Mouse (Mus musculus) lung, embryonic 16.5 days (tissue): Measurements from ENCODE around the gene Gale. TPM values are rescaled to one million over a fixed set of nuclear protein-coding genes. Genes with fewer than 3 reads are reported as not detected.

ENCODE experiments used
- ATAC-seq: fragments of 200-750 bp; cut with Nextera tagmentation; 2 replicates; pipeline ENCODE4 v1.8.0; 2017; ENCODE audit warnings: low read depth, mild to moderate bottlenecking, moderate library complexity
- H3K27ac ChIP-seq: fragments of 300-500 bp; sonication (generic); 2 replicates; pipeline ENCODE4 v1.5.1; 2014; ENCODE audit warnings: mild to moderate bottlenecking, control low read depth, low read length
- H3K27me3 ChIP-seq: fragments of 300-500 bp; sonication (generic); 2 replicates; pipeline ENCODE4 v1.6.1; 2014; ENCODE audit warnings: low read depth, low read length, mixed read lengths; ENCODE audit not compliant: control insufficient read depth, insufficient read depth
- H3K36me3 ChIP-seq: fragments of 300-500 bp; sonication (generic); 2 replicates; pipeline ENCODE4 v1.6.1; 2014; ENCODE audit warnings: low read length; ENCODE audit not compliant: control insufficient read depth, insufficient read depth
- H3K4me1 ChIP-seq: fragments of 300-500 bp; sonication (generic); replicated peaks from 2 replicates; pipeline ENCODE4 v1.6.1; 2014; ENCODE audit warnings: low read length, mixed read lengths; ENCODE audit not compliant: control insufficient read depth, insufficient read depth
- H3K4me2 ChIP-seq: fragments of 300-500 bp; sonication (generic); 2 replicates; pipeline ENCODE4 v1.6.1; 2014; ENCODE audit warnings: low read depth, low read length, control low read depth
- H3K4me3 ChIP-seq: fragments of 300-500 bp; sonication (generic); 2 replicates; pipeline ENCODE4 v1.5.1; 2014; ENCODE audit warnings: mild to moderate bottlenecking, low read length, control low read depth
- H3K9ac ChIP-seq: fragments of 300-500 bp; sonication (generic); 2 replicates; pipeline ENCODE4 v1.6.1; 2014; ENCODE audit warnings: low read length, control low read depth
- H3K9me3 ChIP-seq: fragments of 300-500 bp; sonication (generic); 2 replicates; pipeline ENCODE4 v1.6.1; 2016; ENCODE audit warnings: low read length; ENCODE audit not compliant: control insufficient read depth
- WGBS: fragments of 180-500 bp; shearing (Covaris S2); extraction: QIAGEN DNeasy Blood & Tissue Kit; methylation state at CpG from one replicate; pipeline ENCODE4 v1.1.7; 2014; 5-methylcytosine and 5-hydroxymethylcytosine counted together
- polyA plus RNA-seq: library from polyadenylated mRNA; unstranded; fragments of >200 nt; fragmentation: Nextera tagmentation; extraction: Ambion mirVana; gene quantifications from 2 replicates; pipeline ENCODE4 v1.2.1, GENCODE M21; 2015

Gale gene
- polyA plus RNA-seq, 1 experiment from 2014 or later: 41.7 TPM

DNA sequence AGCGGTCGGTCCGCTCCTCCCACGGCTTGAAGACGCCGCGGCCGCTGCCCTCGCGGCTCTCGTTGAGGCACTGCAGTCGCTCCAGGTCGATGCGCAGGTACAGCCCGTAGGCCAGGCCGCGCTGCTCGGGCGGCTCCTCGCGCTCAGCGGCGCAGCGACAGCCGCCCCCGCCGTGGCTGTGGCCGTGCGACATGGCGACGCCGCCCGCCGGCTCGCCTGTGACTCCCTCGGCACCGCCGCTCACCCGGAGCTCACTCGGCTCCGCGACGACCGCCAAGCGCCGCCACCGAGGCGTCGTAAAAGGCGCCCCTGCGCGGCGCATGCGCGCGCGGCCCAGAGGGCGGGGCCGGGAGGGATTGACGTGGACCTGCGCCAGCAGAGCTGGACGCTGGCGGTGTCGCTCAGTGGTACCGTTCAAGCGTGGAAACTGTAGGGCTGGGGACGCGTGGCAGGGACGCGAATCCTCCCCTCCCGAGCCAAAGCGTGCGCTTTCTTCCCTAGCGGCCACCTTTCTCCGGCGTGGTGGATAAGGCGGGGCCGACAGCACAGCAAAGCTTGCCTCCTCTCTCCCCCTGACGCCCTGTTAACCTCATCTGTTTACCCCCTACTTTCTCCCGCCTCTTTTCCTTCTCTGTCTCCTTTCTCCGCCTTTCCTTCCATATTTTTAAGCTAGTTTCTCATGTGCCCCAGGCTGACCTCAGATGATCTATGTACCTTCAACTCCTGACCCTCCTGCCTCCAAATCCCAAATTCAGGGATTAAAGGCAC is 23.6 kb downstream of the Gale start, which contains the start of gene Pithd1:
Pithd1 (minus strand) TSS at position 322 of the 768 bp plus-strand sequence.
- peak within 1 kb of the TSS; percentile 89 for H3K4me2 ChIP-seq
- no peaks in the 10 kb centered on the region for H3K9me3 ChIP-seq
- H3K27me3 ChIP-seq: no peaks in the 10 kb centered on the region
- H3K27ac ChIP-seq: peak within 1 kb of the TSS; percentile 82
- H3K9ac ChIP-seq: peak within 1 kb of the TSS; percentile 97
- peak; percentile 95 for ATAC-seq
- WGBS: under 1% methylated on average over 67 of the region's 81 CpGs
- peaks cover 9% of the 10 kb centered on the region for H3K4me1 ChIP-seq
- H3K36me3 ChIP-seq: peaks cover 7% of the 10 kb centered on the region
- H3K4me3 ChIP-seq: peak within 1 kb of the TSS; percentile 96

DNA sequence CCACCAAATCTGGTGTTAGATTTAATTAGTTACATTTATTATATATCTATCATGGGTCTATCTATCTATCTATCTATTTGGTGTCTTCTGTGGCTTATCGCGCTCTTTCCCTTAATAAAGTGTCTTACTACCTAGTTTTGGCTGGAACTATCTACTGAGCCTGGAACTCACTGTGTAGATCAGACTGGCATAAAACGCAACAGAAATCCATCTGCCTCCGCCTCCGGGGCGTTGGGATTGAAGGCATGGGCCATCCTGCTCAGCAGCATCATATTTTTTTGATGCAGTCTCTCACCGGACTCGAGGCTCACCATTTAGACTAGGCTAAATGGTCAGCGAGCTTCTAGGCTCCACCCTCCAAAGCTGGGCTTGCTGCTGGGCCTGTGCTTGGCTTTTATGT is 24.2 kb downstream of the Gale start:
- 63% methylated on average over 9 of the region's 9 CpGs for WGBS
- no peaks in the 10 kb centered on the region for H3K9me3 ChIP-seq
- H3K9ac ChIP-seq: peak overlapping the region; percentile 97
- ATAC-seq: no peak
- peaks cover 7% of the 10 kb centered on the region for H3K36me3 ChIP-seq
- H3K27me3 ChIP-seq: no peaks in the 10 kb centered on the region
- peak overlapping the region; percentile 81; the same call in 1 of the 2 replicates for H3K27ac ChIP-seq
- peak overlapping the region; percentile 96 for H3K4me3 ChIP-seq
- peak overlapping the region; percentile 89 for H3K4me2 ChIP-seq
- H3K4me1 ChIP-seq: peaks cover 9% of the 10 kb centered on the region

DNA sequence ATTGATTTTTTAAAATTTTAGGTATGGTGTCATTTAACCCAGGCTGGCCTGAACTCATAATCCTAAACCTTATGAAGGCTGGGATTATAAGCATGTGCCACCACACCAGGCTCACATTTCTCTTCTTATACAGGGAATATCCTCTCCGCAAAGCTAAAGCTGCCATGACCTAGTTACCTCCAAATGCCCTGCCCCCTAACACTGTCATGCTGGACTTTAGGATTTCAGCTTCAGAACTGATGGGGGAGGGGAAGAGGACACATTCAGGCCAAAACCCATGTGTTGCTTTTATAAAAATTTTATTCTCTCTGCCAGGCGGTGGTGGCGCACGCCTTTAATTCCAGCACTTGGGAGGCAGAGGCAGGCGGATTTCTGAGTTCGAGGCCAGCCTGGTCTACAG is 30.4 kb downstream of the Gale start:
- H3K9me3 ChIP-seq: peaks cover 4% of the 10 kb centered on the region; the same call in 1 of the 2 replicates
- WGBS: 95% methylated on average over 6 of the region's 6 CpGs
- ATAC-seq: no peak
- H3K36me3 ChIP-seq: no peaks in the 10 kb centered on the region
- no peak overlapping the region for H3K4me3 ChIP-seq
- no peaks in the 10 kb centered on the region for H3K27me3 ChIP-seq
- H3K27ac ChIP-seq: no peak overlapping the region
- H3K4me2 ChIP-seq: no peak overlapping the region
- no peaks in the 10 kb centered on the region for H3K4me1 ChIP-seq
- H3K9ac ChIP-seq: no peak overlapping the region

DNA sequence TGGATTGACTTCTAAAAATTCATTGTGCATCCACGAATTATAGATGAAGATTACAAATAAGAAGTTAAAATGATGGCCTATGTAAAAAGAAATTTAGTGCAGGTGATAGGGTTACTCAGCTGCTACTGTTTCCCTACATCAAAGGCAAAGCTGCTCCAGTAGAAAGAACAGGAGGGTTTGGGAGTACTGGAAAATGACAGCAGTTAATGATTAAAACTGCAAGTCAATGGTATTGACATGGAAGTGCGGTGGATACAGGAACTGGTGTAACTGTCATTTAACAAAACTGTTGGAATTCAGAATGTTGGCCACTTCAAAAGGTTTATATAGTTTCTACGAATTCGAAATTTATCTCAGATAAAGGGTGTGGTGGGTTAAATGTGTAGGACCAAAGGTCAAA is 31.6 kb downstream of the Gale start:
- H3K4me1 ChIP-seq: no peaks in the 10 kb centered on the region
- ATAC-seq: no peak
- no peak overlapping the region for H3K4me3 ChIP-seq
- 74% methylated on average over 4 of the region's 4 CpGs for WGBS
- H3K4me2 ChIP-seq: no peak overlapping the region
- H3K9ac ChIP-seq: no peak overlapping the region
- peaks cover 4% of the 10 kb centered on the region; the same call in 1 of the 2 replicates for H3K9me3 ChIP-seq
- no peaks in the 10 kb centered on the region for H3K27me3 ChIP-seq
- no peak overlapping the region for H3K27ac ChIP-seq
- no peaks in the 10 kb centered on the region for H3K36me3 ChIP-seq

DNA sequence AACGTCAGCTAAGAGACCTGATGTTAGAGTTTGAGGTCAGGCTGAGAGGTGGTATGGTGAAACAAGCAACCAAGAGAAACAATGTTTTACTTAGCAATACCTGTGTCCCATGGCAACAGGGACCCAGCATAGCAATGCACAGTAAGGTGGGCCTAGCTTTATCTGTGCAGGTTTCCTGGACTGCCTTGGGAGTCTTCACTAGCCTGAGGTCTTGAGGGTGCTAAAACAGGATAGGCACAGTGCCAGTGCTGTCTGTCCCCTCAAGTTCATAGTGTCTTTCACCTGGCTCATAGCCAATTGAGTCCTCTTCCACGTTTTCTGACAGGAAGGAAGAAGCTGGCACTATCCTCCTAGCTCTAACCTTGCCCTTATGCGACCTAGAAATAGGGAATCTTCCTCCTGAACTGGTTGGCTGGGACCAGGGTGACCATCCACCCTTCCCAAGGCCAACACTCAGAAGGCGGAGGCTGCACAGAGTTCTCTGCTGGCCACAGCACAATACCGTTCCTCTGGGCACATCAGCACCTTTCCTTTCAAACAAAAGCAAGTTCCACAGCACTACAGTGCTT is 40.7 kb downstream of the Gale start:
- H3K27me3 ChIP-seq: no peaks in the 10 kb centered on the region
- H3K4me2 ChIP-seq: no peak overlapping the region
- no peak overlapping the region for H3K4me3 ChIP-seq
- H3K9me3 ChIP-seq: no peaks in the 10 kb centered on the region
- H3K9ac ChIP-seq: no peak overlapping the region
- 81% methylated on average over 5 of the region's 5 CpGs for WGBS
- H3K36me3 ChIP-seq: peaks cover 58% of the 10 kb centered on the region
- no peak for ATAC-seq
- no peaks in the 10 kb centered on the region for H3K4me1 ChIP-seq
- no peak overlapping the region for H3K27ac ChIP-seq

DNA sequence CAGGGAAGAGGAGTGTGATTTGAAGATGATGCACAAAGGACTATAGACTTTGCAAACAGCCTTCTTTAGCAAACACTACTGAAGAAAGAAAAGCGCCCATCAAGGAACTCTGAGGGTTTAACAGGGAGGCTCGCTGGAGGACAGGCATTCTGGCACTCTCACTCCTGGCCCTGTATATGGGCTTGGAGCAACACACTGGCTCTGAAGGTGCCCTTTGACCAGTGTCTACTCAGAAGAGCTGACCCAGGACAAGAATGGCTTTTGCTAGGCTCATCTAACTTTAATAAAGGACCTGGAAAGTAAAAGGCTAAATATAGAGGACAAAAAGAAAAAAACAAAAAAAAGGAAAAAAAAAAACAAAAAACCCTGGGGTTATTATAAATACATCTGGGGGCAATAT is 41.4 kb downstream of the Gale start:
- no peaks in the 10 kb centered on the region for H3K4me1 ChIP-seq
- WGBS: 84% methylated on average over 2 of the region's 2 CpGs
- no peak overlapping the region for H3K4me3 ChIP-seq
- peaks cover 63% of the 10 kb centered on the region for H3K36me3 ChIP-seq
- no peaks in the 10 kb centered on the region for H3K27me3 ChIP-seq
- H3K9me3 ChIP-seq: no peaks in the 10 kb centered on the region
- H3K27ac ChIP-seq: no peak overlapping the region
- ATAC-seq: no peak
- H3K9ac ChIP-seq: no peak overlapping the region
- no peak overlapping the region for H3K4me2 ChIP-seq

DNA sequence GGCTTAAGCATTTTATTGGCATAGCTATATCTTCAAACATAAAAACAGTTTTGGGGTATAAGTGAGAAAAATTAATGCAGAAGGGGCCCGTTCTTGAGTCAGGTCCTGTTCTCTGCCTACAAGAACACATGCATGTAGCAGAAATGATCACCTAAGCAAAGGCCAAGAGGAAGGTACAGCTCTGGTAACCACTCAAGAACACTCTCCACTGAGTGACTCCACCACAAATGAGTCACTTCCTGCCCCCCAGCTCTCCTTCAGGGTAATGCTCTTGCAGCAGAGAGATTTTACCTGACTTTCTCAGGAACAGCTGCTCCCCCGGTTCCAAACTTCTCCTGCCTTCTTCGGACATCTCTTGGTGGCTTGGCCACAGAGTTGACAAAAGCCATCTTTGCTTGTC is 43.3 kb downstream of the Gale start:
- Histone ChIP-seq H3K36me3 (peaks cover 70% of the 10 kb centered on the region), H3K4me1 (no peaks in the 10 kb centered on the region), H3K27me3 (no peaks in the 10 kb centered on the region), H3K27ac (no peak overlapping the region), H3K9ac (no peak overlapping the region), H3K4me2 (no peak overlapping the region), H3K4me3 (no peak overlapping the region), H3K9me3 (no peaks in the 10 kb centered on the region)
- WGBS: 81% methylated on average over 3 of the region's 3 CpGs
- ATAC-seq: no peak

DNA sequence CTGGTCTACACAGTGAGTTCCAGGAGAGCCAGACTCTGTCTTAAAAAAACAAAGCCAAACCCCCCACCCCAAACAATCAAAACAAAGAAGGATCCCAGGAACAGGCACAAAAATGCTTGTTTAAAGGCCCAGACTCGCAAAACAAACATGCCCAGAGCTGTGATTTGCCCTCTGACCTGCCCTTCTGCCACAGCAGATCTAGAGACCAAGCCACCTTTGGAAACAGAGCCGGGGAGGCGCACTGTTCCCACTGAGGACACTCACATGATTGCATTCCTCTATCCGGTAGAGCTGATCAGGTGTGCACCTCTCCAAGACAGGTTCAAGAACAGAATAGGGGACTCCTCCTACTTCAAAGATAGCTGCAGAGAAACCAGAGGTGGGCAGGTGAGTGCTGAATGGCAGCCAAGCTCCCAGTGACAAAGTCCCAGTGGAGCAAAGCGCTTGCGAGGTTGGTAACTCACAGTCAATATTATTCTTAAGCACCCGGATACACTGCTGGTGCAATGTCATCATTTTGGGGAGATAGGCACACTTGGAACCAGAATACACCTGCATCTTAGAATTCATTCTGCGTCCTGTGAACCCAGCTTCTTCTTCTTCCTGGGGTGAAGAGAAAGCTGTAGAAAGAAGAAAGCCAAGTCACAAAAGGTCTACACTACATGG is 45.4 kb downstream of the Gale start:
- WGBS: 80% methylated on average over 8 of the region's 8 CpGs
- Histone ChIP-seq H3K4me1 (no peaks in the 10 kb centered on the region), H3K27ac (no peak overlapping the region), H3K36me3 (peaks cover 65% of the 10 kb centered on the region), H3K27me3 (no peaks in the 10 kb centered on the region), H3K9me3 (no peaks in the 10 kb centered on the region), H3K4me2 (no peak overlapping the region), H3K4me3 (no peak overlapping the region), H3K9ac (no peak overlapping the region)
- no peak for ATAC-seq

DNA sequence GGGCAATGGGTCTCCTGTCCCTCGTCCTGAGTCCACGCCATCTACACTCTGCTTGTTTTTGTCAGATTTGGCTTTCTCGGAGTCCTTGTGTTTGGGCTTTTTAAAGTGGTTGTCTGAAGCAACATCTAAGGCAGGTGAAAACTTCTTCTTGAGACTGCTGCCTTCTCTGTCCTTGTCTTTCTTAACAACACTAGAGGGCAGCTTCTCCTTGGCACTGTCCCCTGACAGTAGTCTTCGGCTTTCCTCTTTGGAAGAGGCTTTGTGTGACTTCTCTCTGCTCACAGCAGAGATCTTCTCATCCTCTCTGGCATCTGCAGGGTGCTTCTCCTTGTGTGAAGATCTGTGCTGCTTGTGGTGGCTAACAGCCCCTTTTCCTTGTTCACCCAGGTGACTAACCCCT is 47.1 kb downstream of the Gale start:
- H3K9me3 ChIP-seq: no peaks in the 10 kb centered on the region
- 89% methylated on average over 4 of the region's 4 CpGs for WGBS
- H3K4me2 ChIP-seq: no peak overlapping the region
- peaks cover 49% of the 10 kb centered on the region for H3K36me3 ChIP-seq
- H3K4me3 ChIP-seq: no peak overlapping the region
- H3K4me1 ChIP-seq: no peaks in the 10 kb centered on the region
- no peak overlapping the region for H3K27ac ChIP-seq
- H3K27me3 ChIP-seq: no peaks in the 10 kb centered on the region
- no peak for ATAC-seq
- H3K9ac ChIP-seq: no peak overlapping the region
